Mouse (Mus musculus) cerebellum, adult 2 months (tissue): ENCODE measurements around the gene Trp53bp1. TPM values are rescaled to one million over a fixed set of nuclear protein-coding genes. Genes with fewer than 3 reads are reported as not detected.

Experiments
- DNase-seq, 2 experiments: peaks; one replicate each; pipeline ENCODE4 v3.0.0; 2021
- H3K27ac ChIP-seq: fragments of 200-500 bp; 2 replicates; pipeline ENCODE4 v1.5.1; 2012; ENCODE audit warnings: low read length, control low read depth, inconsistent platforms; ENCODE audit not compliant: insufficient read depth
- H3K27me3 ChIP-seq: fragments of 200-500 bp; 2 replicates; pipeline ENCODE4 v1.6.1; 2012; ENCODE audit warnings: inconsistent platforms, mild to moderate bottlenecking, low read length, moderate library complexity; ENCODE audit not compliant: control insufficient read depth, insufficient read depth
- H3K4me1 ChIP-seq: fragments of 200-500 bp; 2 replicates; pipeline ENCODE4 v1.6.1; 2011; ENCODE audit warnings: low read length; ENCODE audit not compliant: control insufficient read depth, insufficient read depth
- H3K4me3 ChIP-seq: fragments of 200-500 bp; replicated peaks from 2 replicates; pipeline ENCODE3; 2011; ENCODE audit warnings: mild to moderate bottlenecking, low read depth, low read length, control low read depth; ENCODE audit not compliant: insufficient read depth
- CTCF ChIP-seq: fragments of 200-500 bp; IDR thresholded peaks from 2 replicates; pipeline ENCODE4 v1.5.1; 2011; ENCODE audit warnings: low read depth, mild to moderate bottlenecking, control low read depth, low read length, moderate library complexity, borderline replicate concordance; ENCODE audit not compliant: insufficient read depth
- POLR2A ChIP-seq: fragments of 200-500 bp; IDR thresholded peaks from 2 replicates; pipeline ENCODE4 v1.6.1; 2011; ENCODE audit warnings: low read length, control low read depth, borderline replicate concordance; ENCODE audit not compliant: insufficient read depth
- WGBS: fragments of 180-500 bp; shearing (Covaris S2); methylation state at CpG from one replicate; pipeline ENCODE4 v1.1.7; 2018; 5-methylcytosine and 5-hydroxymethylcytosine counted together
- polyA plus RNA-seq: library from polyadenylated mRNA; depleted of rRNA; stranded (reverse); fragments of >200 nt; gene quantifications from 2 replicates; pipeline ENCODE4 v1.2.3, GENCODE M21; 2012

The Trp53bp1 gene
- polyA plus RNA-seq, 1 experiment = 59.4 TPM

GRCm38 (mm10) chr2:121287850-121288249 is 16.6 kb upstream of the Trp53bp1 start:
- WGBS = 52% methylated on average over 2 of the region's 2 CpGs
- DNase-seq = no peak
- Histone ChIP-seq H3K4me3 (no peak overlapping the region), H3K4me1 (peaks cover under 1% of the 10 kb centered on the region; the same call in 1 of the 2 replicates), H3K27me3 (no peaks in the 10 kb centered on the region), H3K27ac (no peak overlapping the region)
- TF ChIP-seq POLR2A (no peak), CTCF (no peak)

GRCm38 (mm10) chr2:121271928-121272516 is 815 bp upstream of the Trp53bp1 start:
- Histone ChIP-seq H3K27ac (no peak overlapping the region), H3K27me3 (no peaks in the 10 kb centered on the region), H3K4me3 (no peak overlapping the region), H3K4me1 (no peaks in the 10 kb centered on the region; the same call in 1 of the 2 replicates)
- WGBS = 12% methylated on average over 4 of the region's 4 CpGs
- TF ChIP-seq CTCF (no peak), POLR2A (no peak)
- DNase-seq = no peak

- Histone ChIP-seq H3K27me3 (no peaks in the 10 kb centered on the region), H3K4me3 (peak overlapping the region; percentile 85), H3K27ac (peak overlapping the region; percentile 49; the same call in 1 of the 2 replicates), H3K4me1 (no peaks in the 10 kb centered on the region; the same call in 1 of the 2 replicates)
- TF ChIP-seq POLR2A (no peak), CTCF (no peak)
- DNase-seq = no peak
- under 1% methylated on average over 34 of the region's 35 CpGs for WGBS
Measured at GRCm38 (mm10) chr2:121270521-121271235, 529 bp downstream of the Trp53bp1 start.

GRCm38 (mm10) chr2:121268446-121268845 is 2.8 kb downstream of the Trp53bp1 start:
- Histone ChIP-seq H3K4me3 (no peak overlapping the region), H3K4me1 (no peaks in the 10 kb centered on the region; the same call in 1 of the 2 replicates), H3K27me3 (no peaks in the 10 kb centered on the region), H3K27ac (no peak overlapping the region)
- 59% methylated on average over 8 of the region's 8 CpGs for WGBS
- DNase-seq = no peak
- TF ChIP-seq CTCF = no peak
- TF ChIP-seq POLR2A = no peak

GRCm38 (mm10) chr2:121249758-121250157 is 21.4 kb downstream of the Trp53bp1 start:
- no peak for TF ChIP-seq POLR2A
- TF ChIP-seq CTCF = no peak
- Histone ChIP-seq H3K27ac (no peak overlapping the region), H3K27me3 (no peaks in the 10 kb centered on the region), H3K4me1 (no peaks in the 10 kb centered on the region), H3K4me3 (no peak overlapping the region)
- DNase-seq = peak in 1 of 2 experiments; percentile 18
- 66% methylated on average over 2 of the region's 2 CpGs for WGBS

GRCm38 (mm10) chr2:121244099-121244498 is 27.1 kb downstream of the Trp53bp1 start:
- WGBS = 72% methylated on average over 5 of the region's 5 CpGs
- no peaks in the 10 kb centered on the region; the same call in 1 of the 2 replicates for H3K27me3 ChIP-seq
- TF ChIP-seq CTCF (no peak), POLR2A (no peak)
- H3K4me1 ChIP-seq = no peaks in the 10 kb centered on the region
- no peak overlapping the region for H3K27ac ChIP-seq
- no peak overlapping the region for H3K4me3 ChIP-seq
- no peak for DNase-seq

GRCm38 (mm10) chr2:121239426-121239825 is 31.8 kb downstream of the Trp53bp1 start:
- H3K4me1 ChIP-seq = no peaks in the 10 kb centered on the region
- H3K27ac ChIP-seq = no peak overlapping the region
- H3K27me3 ChIP-seq = no peaks in the 10 kb centered on the region; the same call in 1 of the 2 replicates
- no peak overlapping the region for H3K4me3 ChIP-seq
- TF ChIP-seq CTCF (no peak), POLR2A (no peak)
- DNase-seq = no peak
- 75% methylated on average over 4 of the region's 4 CpGs for whole genome bisulfite sequencing
